Mouse (Mus musculus) stomach, postnatal 0 days (tissue): Measurements from ENCODE around the gene Cdh4.

ENCODE experiments used
- CTCF ChIP-seq: IDR thresholded peaks from 2 replicates; pipeline ENCODE4 v1.5.1; 2016; ENCODE audit warnings: antibody characterized with exemption, low read depth, mild to moderate bottlenecking, moderate library complexity
- EP300 ChIP-seq: optimal IDR thresholded peaks from 2 replicates; pipeline ENCODE3; 2016; ENCODE audit warnings: antibody characterized with exemption

- no peak for TF ChIP-seq CTCF
- TF ChIP-seq EP300: no peak
Observed at GRCm38 (mm10) chr2:179537390-179537789, 95.2 kb downstream of the Cdh4 start.
